Mouse (Mus musculus): Measurements from ENCODE around the gene Acmsd. TPM values are rescaled to one million over a fixed set of nuclear protein-coding genes. Genes with fewer than 3 reads are reported as not detected.

The Acmsd gene
- polyA plus RNA-seq (2012; rRNA removed) = not detected in 2 replicates

GRCm38 (mm10) chr1:127729096-127729495 is at the start of gene Acmsd:
TSS of gene Acmsd (plus strand) at chr1:127729413.

GRCm38 (mm10) chr1:127679498-127680133 is 49.6 kb upstream of the Acmsd start, which contains the start of gene Tmem163:
TSS of gene Tmem163 (minus strand) at chr1:127679548.

GRCm38 (mm10) chr1:127773803-127774500 is 44.7 kb downstream of the Acmsd start, which contains the start of gene Ccnt2:
TSS of gene Ccnt2 (plus strand) at chr1:127774164.

Other genes starting within 250 kb of the Acmsd start
- 0.41 and 0.79 TPM in 2 replicates for gene Tmem163, start 49.9 kb upstream of the Acmsd start, polyA plus RNA-seq (2012; rRNA removed)
- 13.6 and 14.7 TPM in 2 replicates for gene Ccnt2, start 44.8 kb downstream of the Acmsd start, polyA plus RNA-seq (2012; rRNA removed)
- gene Map3k19, start 125.6 kb downstream of the Acmsd start, polyA plus RNA-seq (2012; rRNA removed) = 0.09 and 0.14 TPM in 2 replicates
- 18.2 and 23.2 TPM in 2 replicates for gene Rab3gap1, start 139.4 kb downstream of the Acmsd start, polyA plus RNA-seq (2012; rRNA removed)

All from colon, adult 2 months (tissue).